Mouse (Mus musculus) embryonic facial prominence, embryonic 15.5 days (tissue): ENCODE results near the gene Ncmap. TPM values are rescaled to one million over a fixed set of nuclear protein-coding genes. Genes with fewer than 3 reads are reported as not detected.

Experiments used
- ATAC-seq: fragments of 200-750 bp; cut with Nextera tagmentation; 2 replicates; pipeline ENCODE4 v1.8.0; 2017; ENCODE audit warnings: low read depth, moderate TSS enrichment; ENCODE audit not compliant: insufficient number of reproducible peaks, low FRiP score, low TSS enrichment
- H3K27ac ChIP-seq: fragments of 300-500 bp; sonication (generic); replicated peaks from 2 replicates; pipeline ENCODE4 v1.5.1; 2015; ENCODE audit warnings: mild to moderate bottlenecking, inconsistent platforms
- H3K27me3 ChIP-seq: fragments of 300-500 bp; sonication (generic); 2 replicates; pipeline ENCODE4 v1.6.1; 2015; ENCODE audit warnings: inconsistent platforms
- H3K36me3 ChIP-seq: fragments of 300-500 bp; sonication (generic); 2 replicates; pipeline ENCODE4 v1.6.1; 2015; ENCODE audit warnings: mild to moderate bottlenecking, inconsistent platforms
- H3K4me1 ChIP-seq: fragments of 300-500 bp; sonication (generic); 2 replicates; pipeline ENCODE4 v1.6.1; 2015; ENCODE audit warnings: inconsistent platforms
- H3K4me2 ChIP-seq: fragments of 300-500 bp; sonication (generic); replicated peaks from 2 replicates; pipeline ENCODE4 v1.6.1; 2015; ENCODE audit warnings: mild to moderate bottlenecking, inconsistent platforms
- H3K4me3 ChIP-seq: fragments of 300-500 bp; sonication (generic); replicated peaks from 2 replicates; pipeline ENCODE4 v1.5.1; 2015; ENCODE audit warnings: mild to moderate bottlenecking, inconsistent platforms
- H3K9ac ChIP-seq: fragments of 300-500 bp; sonication (generic); 2 replicates; pipeline ENCODE4 v1.6.1; 2015; ENCODE audit warnings: inconsistent platforms
- H3K9me3 ChIP-seq: fragments of 300-500 bp; sonication (generic); replicated peaks from 2 replicates; pipeline ENCODE4 v1.6.1; 2016; ENCODE audit warnings: inconsistent platforms
- WGBS: fragments of 180-500 bp; shearing (Covaris S2); methylation state at CpG from one replicate; pipeline ENCODE4 v1.1.7; 2015; 5-methylcytosine and 5-hydroxymethylcytosine counted together
- polyA plus RNA-seq: library from polyadenylated mRNA; unstranded; fragments of >200 nt; fragmentation: Nextera tagmentation; extraction: Ambion mirVana; gene quantifications from 2 replicates; pipeline ENCODE4 v1.2.1, GENCODE M21; 2015

Gene Ncmap
- polyA plus RNA-seq, 1 experiment from 2014 or later = 7.3 TPM

GRCm38 (mm10) chr4:135397551-135397950, 476 bp downstream of the Ncmap start:
- Histone ChIP-seq H3K9ac (no peak overlapping the region), H3K4me3 (peak overlapping the region; percentile 38), H3K27ac (no peak overlapping the region), H3K9me3 (no peaks in the 10 kb centered on the region), H3K27me3 (peaks cover 35% of the 10 kb centered on the region), H3K36me3 (no peaks in the 10 kb centered on the region), H3K4me2 (peak overlapping the region; percentile 65), H3K4me1 (peaks cover 12% of the 10 kb centered on the region)
- ATAC-seq = no peak
- 4% methylated on average over 16 of the region's 16 CpGs for WGBS

- Histone ChIP-seq H3K4me1 (peaks cover 12% of the 10 kb centered on the region), H3K27ac (no peak overlapping the region), H3K27me3 (peaks cover 35% of the 10 kb centered on the region), H3K4me2 (no peak overlapping the region), H3K9me3 (no peaks in the 10 kb centered on the region), H3K4me3 (no peak overlapping the region), H3K9ac (no peak overlapping the region), H3K36me3 (no peaks in the 10 kb centered on the region)
- 86% methylated on average over 5 of the region's 5 CpGs for WGBS
- no peak for ATAC-seq
These were observed 1.7 kb downstream of the Ncmap start for GRCm38 (mm10) chr4:135396303-135396702.

GRCm38 (mm10) chr4:135395375-135395774, 2.7 kb downstream of the Ncmap start:
- Histone ChIP-seq H3K9me3 (no peaks in the 10 kb centered on the region), H3K4me3 (no peak overlapping the region), H3K27ac (no peak overlapping the region), H3K9ac (no peak overlapping the region), H3K27me3 (peaks cover 35% of the 10 kb centered on the region), H3K36me3 (no peaks in the 10 kb centered on the region), H3K4me1 (peaks cover 12% of the 10 kb centered on the region), H3K4me2 (no peak overlapping the region)
- WGBS = 60% methylated on average over 4 of the region's 4 CpGs
- ATAC-seq = no peak

GRCm38 (mm10) chr4:135394666-135395065, 3.4 kb downstream of the Ncmap start:
- no peak for ATAC-seq
- Histone ChIP-seq H3K4me1 (peaks cover 12% of the 10 kb centered on the region), H3K9me3 (no peaks in the 10 kb centered on the region), H3K9ac (no peak overlapping the region), H3K27ac (no peak overlapping the region), H3K27me3 (peaks cover 35% of the 10 kb centered on the region), H3K36me3 (no peaks in the 10 kb centered on the region), H3K4me3 (no peak overlapping the region), H3K4me2 (no peak overlapping the region)
- WGBS = 59% methylated on average over 7 of the region's 7 CpGs

- no peak overlapping the region for H3K9ac ChIP-seq
- no peaks in the 10 kb centered on the region for H3K9me3 ChIP-seq
- no peak for ATAC-seq
- WGBS = 73% methylated on average over 6 of the region's 6 CpGs
- peaks cover 27% of the 10 kb centered on the region for H3K27me3 ChIP-seq
- no peak overlapping the region for H3K4me2 ChIP-seq
- H3K4me1 ChIP-seq = peaks cover 11% of the 10 kb centered on the region
- H3K36me3 ChIP-seq = no peaks in the 10 kb centered on the region
- no peak overlapping the region for H3K4me3 ChIP-seq
- H3K27ac ChIP-seq = no peak overlapping the region
These were observed 4.6 kb downstream of the Ncmap start for GRCm38 (mm10) chr4:135393381-135393780.

GRCm38 (mm10) chr4:135392801-135393200, 5.2 kb downstream of the Ncmap start:
- Histone ChIP-seq H3K27me3 (peaks cover 23% of the 10 kb centered on the region), H3K27ac (no peak overlapping the region), H3K4me1 (peaks cover 6% of the 10 kb centered on the region), H3K9ac (no peak overlapping the region), H3K36me3 (no peaks in the 10 kb centered on the region), H3K9me3 (no peaks in the 10 kb centered on the region), H3K4me2 (no peak overlapping the region), H3K4me3 (no peak overlapping the region)
- no peak for ATAC-seq
- WGBS = 86% methylated on average over 3 of the region's 3 CpGs

- 64% methylated on average over 6 of the region's 6 CpGs for WGBS
- Histone ChIP-seq H3K36me3 (no peaks in the 10 kb centered on the region), H3K27me3 (peaks cover 5% of the 10 kb centered on the region; the same call in 1 of the 2 replicates), H3K4me3 (no peak overlapping the region), H3K4me2 (no peak overlapping the region), H3K9me3 (no peaks in the 10 kb centered on the region), H3K4me1 (no peaks in the 10 kb centered on the region), H3K27ac (no peak overlapping the region), H3K9ac (no peak overlapping the region)
- no peak for ATAC-seq
These were observed 7.0 kb downstream of the Ncmap start for GRCm38 (mm10) chr4:135391014-135391413.

- H3K4me2 ChIP-seq = no peak overlapping the region
- H3K4me1 ChIP-seq = peaks cover 8% of the 10 kb centered on the region
- no peaks in the 10 kb centered on the region for H3K9me3 ChIP-seq
- 39% methylated on average over 10 of the region's 10 CpGs for WGBS
- no peak overlapping the region for H3K27ac ChIP-seq
- H3K4me3 ChIP-seq = no peak overlapping the region
- H3K9ac ChIP-seq = no peak overlapping the region
- no peaks in the 10 kb centered on the region for H3K36me3 ChIP-seq
- no peaks in the 10 kb centered on the region for H3K27me3 ChIP-seq
- ATAC-seq = peak; percentile 67; the same call in 1 of the 2 replicates
These were observed 12.4 kb downstream of the Ncmap start for GRCm38 (mm10) chr4:135385614-135386013.

- H3K9ac ChIP-seq = no peak overlapping the region
- no peak overlapping the region for H3K27ac ChIP-seq
- no peaks in the 10 kb centered on the region for H3K27me3 ChIP-seq
- no peak overlapping the region for H3K4me3 ChIP-seq
- ATAC-seq = no peak
- 4% methylated on average over 14 of the region's 14 CpGs for WGBS
- no peaks in the 10 kb centered on the region for H3K36me3 ChIP-seq
- peaks cover 8% of the 10 kb centered on the region for H3K4me1 ChIP-seq
- H3K9me3 ChIP-seq = no peaks in the 10 kb centered on the region
- H3K4me2 ChIP-seq = 0 out of 2 replicates have a peak overlapping the region, but pooled peaks have one; percentile 12
These were observed 15.7 kb downstream of the Ncmap start for GRCm38 (mm10) chr4:135382316-135382715.

GRCm38 (mm10) chr4:135381355-135381754, 16.7 kb downstream of the Ncmap start:
- H3K36me3 ChIP-seq = no peaks in the 10 kb centered on the region
- H3K4me2 ChIP-seq = no peak overlapping the region
- no peaks in the 10 kb centered on the region for H3K27me3 ChIP-seq
- no peak for ATAC-seq
- no peak overlapping the region for H3K4me3 ChIP-seq
- 42% methylated on average over 8 of the region's 8 CpGs for WGBS
- H3K27ac ChIP-seq = no peak overlapping the region
- H3K4me1 ChIP-seq = peaks cover 8% of the 10 kb centered on the region
- no peak overlapping the region for H3K9ac ChIP-seq
- no peaks in the 10 kb centered on the region for H3K9me3 ChIP-seq

GRCm38 (mm10) chr4:135377241-135377640, 20.8 kb downstream of the Ncmap start:
- ATAC-seq = no peak
- H3K4me3 ChIP-seq = no peak overlapping the region
- no peaks in the 10 kb centered on the region for H3K27me3 ChIP-seq
- no peaks in the 10 kb centered on the region for H3K4me1 ChIP-seq
- H3K9me3 ChIP-seq = no peaks in the 10 kb centered on the region
- no peaks in the 10 kb centered on the region for H3K36me3 ChIP-seq
- 83% methylated on average over 11 of the region's 11 CpGs for WGBS
- H3K27ac ChIP-seq = no peak overlapping the region
- H3K4me2 ChIP-seq = no peak overlapping the region
- H3K9ac ChIP-seq = no peak overlapping the region

- Histone ChIP-seq H3K4me3 (no peak overlapping the region), H3K36me3 (no peaks in the 10 kb centered on the region), H3K27me3 (no peaks in the 10 kb centered on the region), H3K4me1 (no peaks in the 10 kb centered on the region), H3K9me3 (no peaks in the 10 kb centered on the region), H3K4me2 (no peak overlapping the region), H3K9ac (no peak overlapping the region), H3K27ac (no peak overlapping the region)
- 56% methylated on average over 3 of the region's 3 CpGs for WGBS
- no peak for ATAC-seq
These were observed 22.6 kb downstream of the Ncmap start for GRCm38 (mm10) chr4:135375444-135375843.
